Mouse (Mus musculus): ENCODE results near the gene Nkain4.

Nkain4 gene

GRCm38 (mm10) chr2:180893537-180894028, 60.9 kb downstream of the Nkain4 start:
- peak; percentile 77 to 79 for DNase-seq

GRCm38 (mm10) chr2:180892841-180893521, 61.5 kb downstream of the Nkain4 start:
- DNase-seq = peak; percentile 97 to 99

GRCm38 (mm10) chr2:180891835-180892323, 62.6 kb downstream of the Nkain4 start:
- no peak for DNase-seq

- peak; percentile 69 to 73 for DNase-seq
These were observed 63.2 kb downstream of the Nkain4 start for GRCm38 (mm10) chr2:180891075-180891834.

- DNase-seq = peak in 1 of 2 experiments; percentile 51
These were observed 64.0 kb downstream of the Nkain4 start for GRCm38 (mm10) chr2:180890422-180891074.

GRCm38 (mm10) chr2:180889921-180890280, 64.6 kb downstream of the Nkain4 start:
- no peak for DNase-seq

- no peak for DNase-seq
These were observed 65.1 kb downstream of the Nkain4 start for GRCm38 (mm10) chr2:180889271-180889920.

- peak in 1 of 2 experiments; percentile 13 for DNase-seq
These were observed 69.2 kb downstream of the Nkain4 start for GRCm38 (mm10) chr2:180885270-180885669.

Measured in cerebellum, postnatal 25 days (tissue).